Mouse (Mus musculus) layer of hippocampus, postnatal 36 days (tissue): ENCODE measurements at regions not wholly inside any gene's neighbourhood (a gene's known extent, or its start where the extent isn't known, plus 50 kb on each side); places are given as distances from the start of the nearest gene placed in this dataset.
A peak's percentile ranks its signal among the peaks of the same experiment; 100 is the strongest.

Source experiments
- DNase-seq, 2 experiments: peaks; one replicate each; pipeline ENCODE4 v3.0.0; 2022

DNA sequence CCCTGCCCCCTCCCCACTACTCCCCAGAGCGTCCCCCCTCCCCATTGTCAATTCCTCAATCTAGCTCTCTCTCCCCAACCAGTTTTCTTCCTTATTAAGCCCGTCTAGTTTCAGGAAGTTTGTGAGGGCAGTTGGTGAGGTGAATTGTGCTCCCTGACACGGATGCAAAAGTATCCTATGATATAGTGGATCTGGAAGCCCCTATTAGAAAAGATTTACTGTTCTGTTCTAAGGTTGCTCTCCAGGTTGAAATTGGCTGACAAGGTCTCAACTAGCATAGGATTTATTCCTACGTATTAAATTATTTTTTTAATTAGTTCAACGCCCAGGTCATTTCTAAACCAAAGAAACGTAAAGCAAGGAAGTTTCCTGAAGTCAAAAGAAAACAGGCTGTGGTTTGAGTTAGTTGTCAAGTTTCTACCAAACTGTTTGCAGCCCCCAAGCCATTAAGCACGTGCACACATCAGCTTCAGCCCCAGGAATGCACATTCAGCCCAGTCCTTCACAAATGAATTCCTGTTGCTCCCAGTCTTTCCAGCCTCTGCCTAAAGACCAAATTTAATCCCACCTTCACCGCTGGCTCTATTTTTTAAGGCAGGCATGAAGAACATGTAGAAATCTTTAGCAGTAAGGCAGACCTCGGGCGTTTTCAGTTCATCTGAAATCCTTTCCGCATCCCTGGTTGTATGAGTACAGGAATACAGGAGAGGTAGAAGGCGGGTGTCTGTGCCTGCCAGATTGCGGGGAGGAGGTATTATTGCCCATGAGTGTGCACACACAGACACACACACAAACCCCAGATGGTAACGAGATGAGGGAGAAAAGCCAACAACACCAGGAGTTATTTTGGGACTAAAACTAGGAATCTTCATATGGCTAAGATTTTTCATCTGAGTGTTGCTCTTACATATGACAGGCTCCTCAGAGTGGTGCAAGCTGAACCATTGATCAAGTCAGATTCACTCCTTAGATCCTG lies 375.5 kb downstream of the Nuf2 start:
- peak; percentile 23 to 49 for DNase-seq

DNA sequence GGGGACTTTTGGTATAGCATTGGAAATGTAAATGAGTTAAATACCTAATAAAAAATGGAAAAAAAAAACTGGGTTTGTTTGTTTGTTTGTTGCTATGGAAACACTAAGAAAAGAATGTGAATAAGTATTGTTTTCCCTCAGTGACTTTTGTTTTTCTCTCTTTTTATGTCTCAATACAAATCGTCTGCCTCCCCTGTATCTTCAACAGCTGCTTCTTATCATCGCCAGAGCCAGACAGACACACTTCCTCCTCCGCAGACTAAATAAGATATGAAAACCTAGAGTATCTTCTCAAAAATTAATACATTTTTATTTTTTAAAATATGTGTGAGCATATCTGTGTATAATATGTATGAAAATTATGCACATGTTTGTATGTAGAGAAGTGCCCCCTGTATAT lies 389.0 kb downstream of the Nuf2 start:
- no peak for DNase-seq

DNA sequence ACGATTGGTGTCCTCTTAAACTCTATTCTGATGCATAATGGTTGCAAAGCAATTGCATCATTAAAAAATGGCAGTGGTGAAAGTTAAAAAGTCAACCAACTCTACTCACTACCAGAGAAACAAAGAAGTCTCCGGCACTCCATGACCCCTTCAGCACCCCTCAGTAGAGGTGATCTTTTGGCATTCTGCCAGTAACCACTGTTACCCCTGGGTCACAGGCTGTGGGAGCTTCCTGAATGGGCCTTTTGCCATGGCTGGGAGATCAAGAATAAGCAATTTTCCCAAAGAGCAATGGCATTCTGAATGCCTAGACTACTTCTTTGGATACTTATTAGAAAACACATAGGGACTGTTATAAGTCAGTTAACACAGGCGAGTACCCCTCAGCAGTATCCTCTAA lies 391.2 kb downstream of the Nuf2 start:
- DNase-seq, result no peak

DNA sequence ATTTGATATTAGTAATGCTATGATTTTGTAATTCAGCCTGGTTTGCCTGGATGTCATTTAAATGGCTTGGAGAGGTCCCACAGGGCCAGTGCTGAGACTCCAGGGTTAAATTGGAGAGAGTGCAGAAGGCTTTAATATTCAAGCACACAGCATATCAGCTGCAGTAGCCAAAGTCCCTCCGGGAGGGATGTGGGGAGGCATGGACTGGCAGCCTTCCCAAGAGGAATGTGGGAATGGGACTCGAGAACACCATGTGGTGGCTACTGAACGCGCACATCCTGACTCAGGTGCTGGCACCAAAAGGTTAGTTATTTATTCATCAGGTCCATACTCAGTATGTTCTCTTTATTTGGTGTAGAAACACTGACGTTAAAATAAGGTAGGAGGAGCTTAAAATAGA lies 391.8 kb downstream of the Nuf2 start:
- peak in 1 of 2 experiments; percentile 1 for DNase-seq

DNA sequence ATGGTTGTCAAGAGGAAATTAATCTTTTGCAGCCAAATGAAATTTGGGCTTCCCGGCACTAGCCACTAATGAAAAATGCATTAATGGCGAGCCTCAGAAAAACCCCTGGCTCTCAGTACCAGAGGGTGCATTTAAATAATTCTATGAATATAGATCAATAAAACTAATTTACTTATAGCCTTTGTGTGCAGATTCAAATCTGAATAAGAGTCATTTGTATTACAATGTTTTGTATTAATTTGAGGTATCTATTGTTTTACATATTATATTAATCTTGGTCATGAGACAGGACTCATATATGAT lies 392.1 kb downstream of the Nuf2 start:
- no peak for DNase-seq

DNA sequence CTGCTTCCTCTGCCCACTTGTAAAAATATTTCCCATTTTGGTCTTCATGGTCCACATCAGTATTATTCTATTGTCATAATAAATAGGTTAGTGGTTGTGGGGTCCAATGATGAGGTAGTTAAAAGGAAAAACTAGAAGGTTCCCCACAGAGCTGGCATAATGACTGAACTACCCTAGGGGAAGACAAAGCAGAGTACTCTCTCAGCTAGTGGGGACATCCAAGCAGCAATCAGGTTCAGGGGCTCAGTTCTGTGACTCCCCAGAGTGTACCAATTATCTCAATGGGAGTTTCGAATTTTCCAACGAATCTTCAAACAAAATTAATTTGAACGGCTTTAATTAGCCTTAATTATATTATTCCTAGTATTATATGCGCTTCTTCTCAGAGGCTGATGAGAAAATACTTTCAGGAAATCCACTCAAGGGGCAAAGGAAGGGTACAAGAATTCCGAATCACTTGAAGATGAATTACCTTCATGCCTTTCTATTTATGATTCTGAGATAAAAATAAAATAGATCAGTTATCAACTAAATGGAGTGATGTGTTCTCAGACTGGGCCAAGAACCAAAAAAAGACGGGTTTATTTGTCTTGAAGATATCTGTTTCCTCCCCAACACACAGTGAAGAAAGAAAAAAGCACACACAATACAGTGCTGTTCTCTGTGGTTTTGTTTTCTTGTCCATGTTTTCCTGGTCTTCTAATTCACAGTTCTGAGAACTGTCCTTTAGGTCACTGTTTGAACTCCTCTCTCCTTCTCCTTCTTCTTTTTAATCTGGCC lies 392.7 kb downstream of the Nuf2 start:
- DNase-seq, result no peak

DNA sequence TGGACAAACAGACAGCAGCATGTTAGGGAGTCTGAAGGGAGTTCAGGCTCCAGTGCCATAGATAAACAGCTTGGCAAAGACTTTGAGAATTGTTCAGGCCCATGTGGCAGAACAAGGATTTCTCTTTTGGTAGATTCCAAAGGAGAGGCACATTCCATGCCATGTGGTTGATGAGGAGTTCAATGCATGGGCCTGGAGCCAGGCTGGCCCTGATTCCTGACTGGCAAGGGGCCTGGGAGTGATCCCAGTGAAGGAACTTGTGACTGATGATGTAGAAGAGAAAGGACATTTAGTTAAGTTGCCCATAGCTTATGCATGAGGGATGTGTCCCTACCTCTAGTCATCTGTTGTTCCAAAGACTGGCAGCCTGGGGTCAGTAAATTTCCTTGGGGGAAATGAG lies 395.7 kb downstream of the Nuf2 start:
- no peak for DNase-seq

DNA sequence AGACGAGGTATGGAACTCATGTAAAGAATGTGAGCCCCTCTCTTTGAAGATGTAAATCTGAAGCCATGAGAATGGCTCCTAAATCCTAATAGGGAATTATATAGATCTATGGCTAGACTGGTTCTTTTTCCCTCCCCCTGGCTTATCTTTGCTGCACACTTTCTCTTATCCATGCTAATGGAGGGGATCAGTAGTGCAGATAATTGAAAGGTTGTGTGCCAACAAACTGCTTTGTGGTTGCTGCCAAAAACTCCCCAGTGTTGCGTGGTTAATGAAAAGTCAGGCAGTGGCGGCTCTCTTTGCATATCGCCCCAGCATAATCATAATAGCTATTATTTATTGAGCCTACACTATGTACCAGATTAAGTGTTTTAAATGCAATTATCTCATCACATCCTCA lies 427.6 kb downstream of the Nuf2 start:
- DNase-seq, result no peak

DNA sequence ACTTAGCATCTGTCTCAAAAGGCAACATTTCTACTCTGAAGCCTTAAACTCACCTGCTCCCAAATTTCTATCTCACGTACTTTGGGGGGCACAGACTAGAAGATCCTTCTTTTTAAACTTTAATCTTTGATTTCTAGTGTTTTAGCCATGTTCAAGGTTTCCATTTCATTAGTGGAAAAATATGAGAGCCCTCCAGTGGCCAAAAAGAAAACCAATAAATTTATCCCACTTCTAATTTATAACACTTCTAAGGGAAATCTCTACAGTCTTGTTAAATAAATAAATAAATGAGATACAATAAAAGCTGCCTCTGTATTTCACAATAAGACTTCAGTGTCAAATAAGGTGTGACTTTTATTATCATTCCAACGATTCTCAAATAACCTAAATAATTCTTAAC lies 428.2 kb downstream of the Nuf2 start:
- DNase-seq, result no peak

DNA sequence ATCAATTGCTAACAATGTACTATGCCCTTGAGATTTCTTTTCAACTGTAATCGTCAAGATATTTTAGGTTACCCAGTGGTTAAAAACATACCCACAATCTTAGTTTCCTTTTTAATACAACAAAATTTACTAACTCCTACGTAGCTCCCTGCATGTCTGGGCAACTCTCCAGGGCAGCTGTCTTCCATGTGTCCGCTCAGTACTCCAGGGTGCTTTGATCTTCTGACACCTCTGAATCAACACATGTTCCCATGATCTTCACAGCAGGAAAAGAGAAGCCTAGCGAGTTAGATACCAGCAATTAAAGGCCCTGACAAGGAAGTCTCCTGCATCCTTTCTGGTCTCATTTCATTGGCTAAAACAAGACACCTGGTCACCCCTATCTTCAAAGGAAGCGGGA lies 432.0 kb downstream of the Nuf2 start:
- DNase-seq, result no peak

DNA sequence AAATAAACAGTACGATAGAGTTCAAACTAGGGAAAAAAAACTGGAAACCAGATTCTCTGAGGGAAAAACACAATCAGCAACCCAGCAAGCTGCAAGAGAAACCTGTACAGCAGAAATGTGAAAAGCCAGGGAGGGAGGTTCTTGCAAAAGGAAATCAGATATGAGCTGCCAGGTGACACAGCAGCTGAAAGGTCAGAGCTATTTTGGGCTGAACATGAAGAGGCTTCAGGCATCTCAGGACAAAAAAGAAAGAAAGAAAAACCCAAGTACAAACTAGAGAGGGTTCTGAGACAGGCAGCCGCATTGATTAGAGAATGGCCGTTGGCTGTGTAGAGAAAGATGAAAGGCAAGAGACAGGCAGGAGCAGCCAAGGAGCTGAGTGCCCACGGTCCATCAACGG lies 434.5 kb downstream of the Nuf2 start:
- DNase-seq, result no peak

DNA sequence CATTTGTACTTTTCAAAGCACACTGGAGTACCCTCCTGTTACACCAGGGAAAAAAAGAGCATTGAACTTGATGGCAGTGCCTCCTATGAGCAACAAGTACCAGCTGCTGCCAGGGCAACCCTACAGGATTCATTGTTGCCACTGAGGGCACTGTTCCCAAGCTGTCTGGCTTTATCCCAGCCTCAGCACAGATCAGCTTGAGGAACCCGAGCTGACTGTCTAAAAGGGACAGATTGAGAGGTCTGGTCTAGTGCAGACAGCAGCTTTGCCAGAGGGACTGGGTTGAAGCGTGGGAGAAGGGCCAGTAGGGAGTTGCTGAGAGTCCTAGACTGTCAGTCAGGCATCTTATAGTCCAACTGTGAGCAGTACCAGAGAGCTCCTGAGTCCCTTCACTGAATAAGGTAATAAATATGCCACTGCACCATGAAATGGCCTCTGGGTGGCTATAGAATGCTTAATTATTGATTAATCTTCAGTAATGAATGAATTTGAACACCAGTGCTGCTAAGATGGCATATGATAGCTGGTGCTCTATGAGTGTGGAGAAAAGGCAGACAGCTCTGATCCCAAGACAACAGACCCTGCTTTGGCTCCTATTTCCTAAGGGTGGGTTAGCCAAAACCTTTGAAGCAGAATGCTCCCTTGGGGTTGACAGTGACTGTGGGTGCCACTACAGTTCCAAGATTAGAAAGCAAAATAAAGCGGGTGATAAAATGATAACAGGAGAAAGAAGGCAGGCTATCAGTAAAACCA lies 437.5 kb downstream of the Nuf2 start:
- peak; percentile 52 to 62 for DNase-seq

DNA sequence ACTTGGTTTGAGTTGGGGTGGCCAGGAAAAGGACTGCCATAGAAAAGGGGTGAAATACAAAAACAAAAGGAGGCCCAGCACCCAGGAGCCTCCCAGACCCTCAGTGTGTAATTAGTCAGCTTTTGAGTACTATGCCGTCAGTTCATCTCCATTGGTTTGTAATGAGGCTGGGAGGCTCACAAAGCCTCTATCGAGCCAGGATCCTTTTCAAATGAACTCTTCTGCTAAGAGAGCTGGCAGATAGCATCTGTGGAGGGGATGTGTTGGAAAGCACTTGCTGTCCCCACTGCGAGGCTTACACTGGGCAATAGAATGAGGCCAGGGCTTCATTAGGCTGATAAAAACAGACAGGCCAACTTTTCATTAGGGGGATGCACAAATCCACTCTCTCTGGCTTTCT lies 445.2 kb downstream of the Nuf2 start:
- DNase-seq, result no peak

DNA sequence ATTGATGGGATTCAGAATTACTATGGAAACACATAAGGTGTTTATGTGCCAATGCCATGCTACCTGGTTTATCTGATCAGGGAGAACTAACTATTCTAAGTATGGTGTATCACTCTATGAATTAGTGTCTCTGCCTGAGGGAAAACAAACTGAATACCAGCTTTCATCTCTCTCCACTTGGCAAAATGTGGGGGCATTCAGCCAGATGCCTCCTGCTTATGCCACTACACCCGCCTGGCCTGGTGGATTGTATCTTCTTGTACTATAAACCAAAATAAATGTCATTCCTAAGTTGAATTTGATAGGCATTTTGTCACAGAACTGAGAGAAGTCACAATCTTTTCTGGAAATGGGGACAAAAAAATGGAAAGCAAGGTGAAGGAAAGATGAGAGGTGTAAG lies 450.6 kb downstream of the Nuf2 start:
- no peak for DNase-seq

DNA sequence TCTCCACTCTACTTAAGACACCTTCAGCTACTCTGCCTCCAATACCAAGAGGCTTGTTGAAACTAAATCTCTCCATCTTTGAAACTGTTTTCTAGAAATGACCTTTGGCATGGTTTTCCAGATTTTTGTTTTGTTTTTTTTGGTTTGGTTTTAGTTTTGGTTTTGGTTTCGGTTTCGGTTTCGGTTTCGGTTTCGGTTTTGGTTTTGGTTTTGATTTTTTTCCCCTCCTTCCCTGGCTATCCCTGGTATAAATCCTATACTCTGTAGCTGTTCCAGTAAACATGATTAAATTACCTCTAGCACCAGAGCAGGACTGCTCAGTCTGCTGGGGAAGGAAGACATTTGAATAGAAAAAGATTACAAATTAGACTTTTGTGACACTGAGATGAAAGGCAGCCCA lies 454.0 kb downstream of the Nuf2 start:
- DNase-seq, result no peak

DNA sequence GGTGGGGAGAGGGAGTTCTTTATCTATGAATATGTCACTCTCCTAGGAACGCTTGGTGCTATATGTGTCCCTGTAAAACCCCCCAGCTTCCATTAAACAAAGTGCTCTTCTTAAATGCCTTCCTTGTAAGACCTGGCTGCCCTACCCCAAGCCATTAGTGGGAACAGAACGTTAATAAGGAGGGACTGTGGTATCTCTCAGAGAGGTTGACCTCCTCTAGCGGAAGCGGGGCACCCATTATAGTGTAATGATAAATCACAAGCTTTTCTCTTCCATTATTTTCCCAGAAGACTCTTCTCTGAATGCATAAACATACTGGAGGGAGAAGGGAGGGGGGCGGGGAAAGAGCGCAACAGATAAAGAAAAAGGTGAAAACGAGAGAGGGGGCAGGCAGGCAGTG lies 455.3 kb downstream of the Nuf2 start:
- no peak for DNase-seq

DNA sequence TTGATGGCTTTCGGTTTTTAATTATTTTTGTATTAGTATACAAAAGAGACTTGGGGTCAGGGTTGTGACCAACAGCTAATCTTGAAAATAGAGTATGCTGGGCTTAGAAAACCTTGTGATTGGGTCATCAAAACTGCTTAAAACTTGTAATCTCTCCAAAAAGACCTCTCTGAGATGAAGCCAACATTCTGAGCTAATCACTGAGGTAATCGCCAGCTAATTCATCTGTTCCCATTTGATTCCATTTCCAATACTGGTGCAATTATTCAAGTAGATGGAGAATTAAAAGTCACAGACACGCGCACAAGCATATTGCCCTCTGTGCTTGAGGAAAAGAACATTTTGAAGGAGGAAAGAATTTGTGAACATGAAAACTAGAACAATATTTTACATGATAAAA lies 459.9 kb downstream of the Nuf2 start:
- no peak for DNase-seq

DNA sequence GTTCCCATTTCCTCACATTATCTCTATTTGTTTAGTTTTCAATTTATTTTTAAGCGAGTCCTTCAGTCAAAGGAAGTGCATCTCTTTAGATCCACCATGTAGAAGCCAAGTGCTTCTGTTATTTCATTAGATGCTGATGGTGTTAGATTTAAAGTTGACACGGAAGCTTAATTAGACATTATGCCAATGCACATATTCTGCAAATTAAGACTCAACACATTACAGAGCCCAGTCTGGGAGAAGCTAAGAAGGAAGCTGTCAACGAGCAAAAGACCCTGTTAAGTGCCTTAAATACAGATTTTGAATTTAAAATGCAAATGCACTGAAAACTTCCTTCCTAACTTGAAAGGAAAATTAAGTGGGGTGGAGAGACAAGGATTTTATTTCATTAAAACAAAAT lies 461.6 kb downstream of the Nuf2 start:
- DNase-seq, result no peak

DNA sequence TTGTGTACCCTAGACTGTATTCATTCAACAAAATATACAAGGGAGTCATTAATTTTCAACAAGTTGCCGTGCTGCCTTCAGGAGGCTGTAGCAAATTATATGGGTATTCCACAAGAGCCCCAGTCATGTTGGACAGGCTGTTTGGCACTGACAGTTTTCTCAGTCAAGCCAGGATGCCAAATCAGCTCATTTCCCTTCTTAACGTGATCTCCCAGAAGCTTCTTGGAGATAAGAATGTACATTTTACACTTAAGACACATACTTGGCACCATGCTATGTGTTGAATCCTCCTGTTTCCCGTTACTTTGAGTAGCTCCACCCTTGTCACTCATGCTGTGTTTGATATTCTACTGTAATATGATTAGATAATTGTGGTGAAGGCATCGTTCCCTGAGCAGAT lies 464.5 kb downstream of the Nuf2 start:
- DNase-seq, result no peak

DNA sequence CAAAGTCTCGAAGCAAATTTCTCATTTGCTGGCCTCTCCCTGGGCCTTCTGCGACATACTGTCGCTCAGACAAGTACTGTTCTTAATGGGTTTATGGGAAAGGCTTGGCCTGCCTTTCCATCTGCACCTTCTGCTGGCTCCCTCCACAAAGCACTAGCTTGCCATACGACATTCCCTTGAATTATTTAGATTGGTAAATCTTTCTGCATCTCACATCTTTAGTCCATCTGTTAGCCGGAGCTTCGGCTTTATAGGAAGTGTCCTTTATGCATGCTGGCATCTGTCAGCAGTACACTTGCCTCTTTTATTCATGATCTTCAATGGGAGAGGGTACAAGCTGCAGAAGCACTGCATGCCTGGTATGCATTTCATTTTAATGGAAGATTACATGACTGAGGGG lies 470.6 kb downstream of the Nuf2 start:
- peak; percentile 19 to 20 for DNase-seq

DNA sequence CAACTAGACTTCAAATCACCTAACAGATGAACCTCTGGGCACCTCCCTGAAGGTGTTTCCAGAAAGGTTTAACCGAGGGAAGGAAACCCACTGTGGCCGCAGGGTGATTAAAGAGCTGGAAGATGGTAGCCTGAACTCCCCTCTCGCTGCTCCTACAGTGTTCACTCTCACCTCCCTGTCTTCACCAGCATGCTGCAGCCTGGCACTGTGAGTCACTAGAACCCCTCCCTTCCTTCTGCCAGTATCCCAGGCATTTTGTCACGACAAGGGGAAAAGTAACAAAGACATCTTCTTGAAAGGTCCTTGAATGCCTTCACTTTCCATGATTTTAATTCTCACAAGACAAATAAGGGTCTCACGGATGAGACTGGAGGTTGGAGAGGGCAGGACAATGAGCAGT lies 471.1 kb downstream of the Nuf2 start:
- DNase-seq, result peak in 1 of 2 experiments; percentile 3

DNA sequence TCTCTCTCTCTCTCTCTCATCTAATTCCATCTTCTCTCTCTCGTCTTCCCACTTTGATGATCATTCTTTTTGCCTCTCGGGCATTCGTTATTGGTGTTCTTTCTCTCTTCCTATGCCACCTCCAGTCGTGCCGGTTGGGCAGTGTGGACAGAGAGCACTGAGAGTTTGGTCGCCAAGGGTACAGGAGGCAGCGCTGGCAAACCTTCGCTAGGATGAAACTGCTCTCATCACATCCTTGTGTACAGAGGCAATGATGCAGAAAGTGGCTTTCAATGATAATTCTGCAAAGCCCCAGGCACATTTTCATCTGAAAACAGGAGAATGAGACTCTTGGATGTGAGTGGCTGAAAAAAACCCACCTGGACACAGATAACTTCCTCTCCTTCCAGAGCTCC lies 479.4 kb downstream of the Nuf2 start:
- no peak for DNase-seq
